Mouse (Mus musculus) spleen, postnatal 36 days (tissue): ENCODE results near the gene Taok1.
"Not testable (repeated sequence)": the region's sequence is repeated elsewhere in the genome, so short reads cannot be mapped to it uniquely, and the experiment has no call there.

ENCODE experiments used
- DNase-seq, 2 experiments: peaks; one replicate each; pipeline ENCODE4 v3.0.0; 2022; ENCODE audit warnings: low spot score in 2 of 2, mixed read lengths in 1 of 2

Taok1 gene

GRCm38 (mm10) chr11:77607538-77608455 lies at the start of gene Taok1:
Gene Taok1, minus strand, starts transcription at chr11:77607815.
- peak; percentile 96 to 97 for DNase-seq

- DNase-seq = not testable (repeated sequence)
Observed at GRCm38 (mm10) chr11:77653406-77654190, 46.0 kb upstream of the Taok1 start.

DNA sequence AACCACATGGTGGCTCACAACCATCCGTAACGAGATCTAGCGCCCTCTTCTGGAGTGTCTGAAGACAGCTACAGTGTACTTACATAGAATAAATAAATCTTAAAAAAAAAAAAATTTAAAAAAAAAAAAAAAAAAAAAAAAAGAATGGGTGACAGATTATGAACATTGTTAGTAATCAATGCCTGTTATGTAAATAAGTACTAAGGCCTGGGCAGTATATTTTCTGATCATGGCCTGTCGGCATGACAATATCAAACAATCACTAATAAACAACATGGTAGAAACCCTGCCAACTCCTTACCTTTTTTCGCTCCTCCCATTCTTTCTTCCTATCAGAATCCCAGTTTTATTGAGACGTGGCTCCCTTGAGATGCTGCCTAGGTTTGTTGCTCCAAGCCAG lies 44.9 kb upstream of the Taok1 start:
- DNase-seq = no peak

GRCm38 (mm10) chr11:77648878-77649277 lies 41.3 kb upstream of the Taok1 start:
- no peak for DNase-seq

- DNase-seq = no peak
Observed at GRCm38 (mm10) chr11:77645481-77645880, 37.9 kb upstream of the Taok1 start.

DNA sequence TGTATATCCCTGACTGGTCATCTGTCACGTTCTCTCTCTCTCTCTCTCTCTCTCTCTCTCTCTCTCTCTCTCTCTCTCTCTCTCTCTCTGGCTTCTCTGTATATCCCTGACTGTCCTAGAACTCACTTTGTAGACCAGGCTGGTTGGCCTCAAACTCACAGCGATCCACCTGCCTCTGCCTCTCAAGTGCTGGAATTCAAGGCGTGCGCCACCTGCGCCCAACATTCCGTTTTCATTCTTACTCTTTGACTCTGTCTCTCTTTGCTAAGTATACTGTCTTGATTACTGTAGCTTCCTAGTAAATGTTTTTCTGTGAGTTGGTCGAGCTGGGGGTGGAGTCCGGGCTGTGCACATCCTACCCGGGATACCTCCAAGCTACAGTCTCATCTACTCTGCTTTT lies 33.8 kb upstream of the Taok1 start:
- no peak for DNase-seq

DNA sequence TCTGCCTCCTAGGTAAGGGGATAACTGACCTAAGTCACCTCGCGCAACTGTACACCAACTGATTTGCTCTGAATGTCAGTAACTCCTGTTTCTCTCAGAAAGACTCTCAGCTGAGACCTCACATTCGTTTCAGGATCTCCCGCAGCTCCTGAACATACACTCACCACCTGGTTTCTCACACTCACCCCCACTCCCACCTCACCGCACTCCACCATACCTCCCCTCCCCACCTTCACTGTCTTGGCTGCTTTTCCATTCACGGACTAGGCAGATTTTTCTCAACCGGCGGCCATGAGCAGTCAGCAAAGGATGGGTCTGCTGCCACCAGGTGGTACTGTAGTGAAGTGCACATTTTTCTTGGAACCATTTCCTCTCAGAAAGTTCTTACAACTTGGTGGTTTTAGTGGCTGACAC lies 22.6 kb upstream of the Taok1 start:
- peak; percentile 75 to 76 for DNase-seq

DNA sequence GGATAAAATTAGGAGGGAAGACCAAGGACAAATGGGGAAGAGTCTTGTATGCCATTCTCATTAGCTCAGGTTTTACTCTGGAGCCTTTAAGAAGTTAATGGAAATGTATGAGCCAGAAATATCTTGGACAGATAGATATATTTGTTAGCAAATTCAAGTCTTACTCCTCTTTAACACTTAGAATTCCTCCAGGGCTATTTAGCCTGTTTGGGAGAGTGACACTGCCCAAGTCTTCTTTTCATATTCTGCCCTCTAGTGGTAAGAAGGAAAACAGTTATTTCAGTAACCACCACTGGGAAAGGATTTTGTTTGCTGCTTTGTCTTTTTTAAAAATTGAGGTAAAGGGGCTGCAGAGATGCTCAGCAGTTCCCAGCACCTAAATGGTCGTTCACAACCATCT lies 21.9 kb upstream of the Taok1 start:
- no peak for DNase-seq

- no peak for DNase-seq
Observed at GRCm38 (mm10) chr11:77626596-77627535, 19.3 kb upstream of the Taok1 start.

DNA sequence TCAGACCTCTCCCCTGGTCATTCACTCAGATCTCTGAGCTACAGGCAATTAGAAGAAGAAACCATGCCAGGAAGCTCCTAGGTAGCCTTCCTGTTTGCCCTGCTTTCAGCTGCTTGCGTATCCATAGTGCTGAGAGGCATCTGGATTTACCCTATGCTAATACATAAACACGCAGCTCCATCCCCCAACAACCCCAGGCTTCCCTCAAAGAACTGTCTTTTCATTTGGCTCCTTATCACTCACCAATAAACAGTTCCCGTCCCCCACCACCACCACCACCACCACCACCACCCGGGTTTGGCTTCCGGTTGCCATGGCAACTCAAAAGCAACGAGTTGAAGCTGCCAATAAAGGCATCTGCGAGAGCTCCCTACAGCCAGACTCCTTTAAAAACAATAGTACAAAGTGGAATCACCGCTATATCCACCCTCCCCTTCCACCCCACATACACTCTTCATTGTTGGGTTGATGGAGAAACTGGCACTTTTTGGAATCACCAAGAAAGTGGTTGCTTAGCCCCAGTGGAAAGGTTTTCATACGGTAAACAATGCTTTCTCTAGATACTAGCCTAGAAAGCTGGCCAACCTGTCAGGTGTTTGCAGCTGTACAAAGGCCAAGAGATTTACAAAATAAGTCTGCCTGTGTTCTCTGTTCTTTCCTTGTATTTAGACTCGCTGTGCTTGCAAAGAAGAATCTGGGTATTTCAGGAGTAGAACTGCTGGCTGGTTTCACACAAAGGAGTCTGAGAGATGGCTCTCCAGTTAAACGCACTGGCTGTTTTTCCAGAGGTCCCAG lies 17.6 kb upstream of the Taok1 start:
- DNase-seq = peak; percentile 31 to 32

DNA sequence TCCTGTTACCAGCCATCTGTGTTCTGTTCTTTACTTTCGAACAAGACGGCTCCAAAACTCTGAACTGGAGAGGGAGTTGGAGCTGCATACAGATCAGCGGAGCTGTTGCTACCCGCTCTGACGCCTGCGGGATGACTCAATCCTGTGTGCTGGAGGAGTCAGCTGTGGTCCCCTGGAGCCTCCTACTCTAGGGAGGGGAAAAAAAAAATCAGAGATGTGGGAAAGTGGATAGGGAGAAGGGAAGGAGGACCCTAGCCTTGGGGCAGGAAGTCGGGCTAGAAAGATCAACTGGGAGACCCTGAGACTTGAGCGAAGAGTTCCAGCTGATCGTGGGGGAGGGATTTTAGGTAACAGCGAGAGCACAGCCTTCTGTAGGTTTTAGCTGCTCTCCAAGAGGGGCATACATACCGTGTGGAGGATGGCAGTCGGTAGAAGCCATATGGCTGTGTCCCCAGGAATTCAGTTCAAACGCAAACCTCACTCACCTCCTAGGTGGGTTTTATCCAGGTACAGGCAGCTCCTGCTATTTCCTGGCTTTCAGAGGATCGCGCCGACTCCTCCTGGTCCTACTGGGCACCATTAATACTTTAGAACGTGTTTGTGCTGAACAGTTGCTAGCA lies 16.9 kb upstream of the Taok1 start:
- DNase-seq = no peak

DNA sequence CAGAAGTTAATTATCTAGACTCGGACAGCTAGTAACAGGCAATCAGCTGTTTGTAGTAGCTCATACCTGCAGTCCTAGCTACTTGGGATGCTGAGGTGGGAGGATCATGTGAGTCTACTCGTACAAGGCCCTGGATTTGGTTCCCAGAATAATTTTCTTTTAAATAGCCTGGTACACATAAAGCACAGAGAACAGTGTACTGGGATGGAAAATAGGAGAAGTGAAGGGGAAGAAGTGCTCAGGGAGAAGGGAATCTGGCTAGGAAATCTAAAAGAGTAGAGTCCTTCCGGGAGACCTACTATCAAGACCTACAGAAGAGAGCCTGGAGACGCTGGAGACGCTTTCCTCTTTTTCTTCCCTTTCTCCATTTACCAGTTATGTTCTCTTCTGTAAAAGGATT lies 16.4 kb upstream of the Taok1 start:
- DNase-seq = no peak

DNA sequence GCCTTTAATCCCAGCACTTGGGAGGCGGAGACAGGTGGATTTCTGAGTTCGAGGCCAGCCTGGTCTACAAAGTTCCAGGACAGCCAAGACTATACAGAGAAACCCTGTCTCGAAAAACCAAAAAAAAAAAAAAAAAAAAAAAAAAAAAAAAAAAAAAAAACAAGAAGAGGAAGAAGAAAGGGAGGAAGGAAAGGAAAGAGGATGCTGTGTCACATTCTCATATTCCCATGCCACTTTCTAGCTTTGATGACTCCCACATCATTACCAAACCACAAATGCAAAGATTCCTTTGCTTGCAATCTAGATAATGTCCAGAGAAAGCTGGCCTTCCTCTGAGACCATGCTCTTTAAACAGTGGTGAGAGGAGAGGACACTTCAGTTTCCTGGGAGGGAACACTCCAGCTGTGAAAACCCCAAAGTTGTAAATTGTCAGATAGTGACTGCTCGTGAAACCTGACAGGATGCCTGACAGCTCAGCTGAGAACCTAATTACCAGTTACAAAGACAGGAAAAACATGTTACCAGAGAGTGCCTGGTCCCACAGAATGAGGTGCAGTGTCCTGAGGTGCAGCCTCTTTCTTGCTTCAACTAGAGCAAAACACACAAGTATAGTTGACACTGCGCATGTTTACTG lies 14.4 kb upstream of the Taok1 start:
- DNase-seq = no peak

- DNase-seq = no peak
Observed at GRCm38 (mm10) chr11:77615084-77615624, 7.5 kb upstream of the Taok1 start.

GRCm38 (mm10) chr11:77606835-77607537 lies 629 bp downstream of the Taok1 start:
- DNase-seq = peak; percentile 28 to 53

DNA sequence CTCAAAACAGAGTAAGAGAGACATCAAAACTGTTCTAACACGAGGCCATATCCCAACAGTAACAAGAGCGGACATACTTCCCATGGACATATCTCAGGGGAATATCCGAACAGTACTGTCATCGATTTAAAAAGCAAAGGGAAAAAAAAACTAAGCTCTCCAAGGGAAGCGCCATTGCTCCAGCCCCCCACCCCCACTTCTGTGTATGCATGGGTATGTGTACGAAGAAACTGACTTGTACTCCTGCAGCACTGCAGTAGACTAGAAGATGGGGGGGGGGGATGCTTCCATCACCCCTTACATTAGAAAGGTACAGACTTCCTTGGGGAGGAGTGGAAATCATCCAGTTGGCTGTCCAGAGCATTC lies 1.2 kb downstream of the Taok1 start:
- no peak for DNase-seq

- no peak for DNase-seq
Observed at GRCm38 (mm10) chr11:77597266-77597665, 10.3 kb downstream of the Taok1 start.

- DNase-seq = no peak
Observed at GRCm38 (mm10) chr11:77591388-77591787, 16.2 kb downstream of the Taok1 start.

- DNase-seq = no peak
Observed at GRCm38 (mm10) chr11:77590801-77591200, 16.8 kb downstream of the Taok1 start.
